Mouse (Mus musculus) gastrocnemius, postnatal 10 days (tissue): ENCODE measurements around the gene Phactr3. TPM values are rescaled to one million over a fixed set of nuclear protein-coding genes. Genes with fewer than 3 reads are reported as not detected.

ENCODE experiments used
- DNase-seq: peaks from one replicate; pipeline ENCODE4 v3.0.0; 2021; ENCODE audit warnings: mixed read lengths
- total RNA-seq, 2 experiments: library from RNA; stranded (reverse); gene quantifications; 2 replicates each; pipeline ENCODE4 v1.2.3; 2021

The Phactr3 gene
- total RNA-seq, 2 experiments from 2014 or later: 0.23 to 0.38 TPM

GRCm38 (mm10) chr2:178257117-178257825 is 138.5 kb downstream of the Phactr3 start:
- peak; percentile 15 for DNase-seq

- DNase-seq: no peak
Observed at GRCm38 (mm10) chr2:178257986-178258555, 139.3 kb downstream of the Phactr3 start.

GRCm38 (mm10) chr2:178263055-178263454 is 144.3 kb downstream of the Phactr3 start:
- DNase-seq: no peak

- DNase-seq: peak; percentile 83
Observed at GRCm38 (mm10) chr2:178264389-178264788, 145.6 kb downstream of the Phactr3 start.

GRCm38 (mm10) chr2:178265454-178265853 is 146.7 kb downstream of the Phactr3 start:
- no peak for DNase-seq

- no peak for DNase-seq
Observed at GRCm38 (mm10) chr2:178270794-178271193, 152.0 kb downstream of the Phactr3 start.

GRCm38 (mm10) chr2:178272350-178272749 is 153.6 kb downstream of the Phactr3 start:
- no peak for DNase-seq

- DNase-seq: no peak
Observed at GRCm38 (mm10) chr2:178274126-178274525, 155.4 kb downstream of the Phactr3 start.

GRCm38 (mm10) chr2:178277206-178277605 is 158.4 kb downstream of the Phactr3 start:
- DNase-seq: peak; percentile 70

- DNase-seq: no peak
Observed at GRCm38 (mm10) chr2:178281183-178281582, 162.4 kb downstream of the Phactr3 start.

GRCm38 (mm10) chr2:178287285-178287684 is 168.5 kb downstream of the Phactr3 start:
- peak; percentile 51 for DNase-seq

GRCm38 (mm10) chr2:178288666-178289065 is 169.9 kb downstream of the Phactr3 start:
- DNase-seq: no peak

- DNase-seq: no peak
Observed at GRCm38 (mm10) chr2:178303453-178304187, 184.8 kb downstream of the Phactr3 start.

GRCm38 (mm10) chr2:178304188-178304529 is 185.4 kb downstream of the Phactr3 start:
- DNase-seq: no peak

GRCm38 (mm10) chr2:178304669-178305068 is 185.9 kb downstream of the Phactr3 start:
- no peak for DNase-seq

- DNase-seq: no peak
Observed at GRCm38 (mm10) chr2:178313539-178313938, 194.8 kb downstream of the Phactr3 start.

GRCm38 (mm10) chr2:178316281-178316680 is 197.5 kb downstream of the Phactr3 start:
- no peak for DNase-seq

- DNase-seq: no peak
Observed at GRCm38 (mm10) chr2:178319766-178320165, 201.0 kb downstream of the Phactr3 start.

GRCm38 (mm10) chr2:178321271-178321670 is 202.5 kb downstream of the Phactr3 start:
- no peak for DNase-seq

- no peak for DNase-seq
Observed at GRCm38 (mm10) chr2:178324410-178324809, 205.6 kb downstream of the Phactr3 start.

GRCm38 (mm10) chr2:178324818-178325217 is 206.0 kb downstream of the Phactr3 start:
- no peak for DNase-seq

GRCm38 (mm10) chr2:178326067-178326466 is 207.3 kb downstream of the Phactr3 start:
- no peak for DNase-seq

GRCm38 (mm10) chr2:178326750-178327465 is 208.1 kb downstream of the Phactr3 start:
- no peak for DNase-seq
